Mouse (Mus musculus) forebrain, embryonic 15.5 days (tissue): ENCODE results near the gene Midn. TPM values are rescaled to one million over a fixed set of nuclear protein-coding genes. Genes with fewer than 3 reads are reported as not detected.

Source experiments
- ATAC-seq: fragments of 200-750 bp; cut with Nextera tagmentation; replicated peaks from 2 replicates; pipeline ENCODE4 v1.8.0; 2017; ENCODE audit warnings: mild to moderate bottlenecking, moderate TSS enrichment, moderate library complexity
- H3K27ac ChIP-seq: fragments of 300-500 bp; sonication (generic); replicated peaks from 2 replicates; pipeline ENCODE4 v1.5.1; 2015; ENCODE audit warnings: mild to moderate bottlenecking, inconsistent platforms
- H3K27me3 ChIP-seq: fragments of 300-500 bp; sonication (generic); 2 replicates; pipeline ENCODE4 v1.6.1; 2015; ENCODE audit warnings: inconsistent platforms
- H3K36me3 ChIP-seq: fragments of 300-500 bp; sonication (generic); 2 replicates; pipeline ENCODE4 v1.6.1; 2015; ENCODE audit warnings: mild to moderate bottlenecking, inconsistent platforms
- H3K4me1 ChIP-seq: fragments of 300-500 bp; sonication (generic); 2 replicates; pipeline ENCODE4 v1.6.1; 2015; ENCODE audit warnings: inconsistent platforms
- H3K4me2 ChIP-seq: fragments of 300-500 bp; sonication (generic); replicated peaks from 2 replicates; pipeline ENCODE4 v1.6.1; 2015; ENCODE audit warnings: mild to moderate bottlenecking, inconsistent platforms
- H3K4me3 ChIP-seq: fragments of 300-500 bp; sonication (generic); 2 replicates; pipeline ENCODE4 v1.5.1; 2015; ENCODE audit warnings: mild to moderate bottlenecking, inconsistent platforms
- H3K9ac ChIP-seq: fragments of 300-500 bp; sonication (generic); replicated peaks from 2 replicates; pipeline ENCODE4 v1.6.1; 2015; ENCODE audit warnings: mild to moderate bottlenecking, inconsistent platforms
- H3K9me3 ChIP-seq: fragments of 300-500 bp; sonication (generic); 2 replicates; pipeline ENCODE4 v1.6.1; 2016; ENCODE audit warnings: inconsistent platforms
- WGBS: fragments of 180-500 bp; shearing (Covaris S2); methylation state at CpG from one replicate; pipeline ENCODE4 v1.1.7; 2015; ENCODE audit warnings: mixed read lengths; 5-methylcytosine and 5-hydroxymethylcytosine counted together
- polyA plus RNA-seq: library from polyadenylated mRNA; unstranded; fragments of >200 nt; fragmentation: Nextera tagmentation; extraction: Ambion mirVana; gene quantifications from 2 replicates; pipeline ENCODE4 v1.2.1, GENCODE M21; 2015

The Midn gene
- polyA plus RNA-seq, 1 experiment from 2014 or later: 34.9 TPM

DNA sequence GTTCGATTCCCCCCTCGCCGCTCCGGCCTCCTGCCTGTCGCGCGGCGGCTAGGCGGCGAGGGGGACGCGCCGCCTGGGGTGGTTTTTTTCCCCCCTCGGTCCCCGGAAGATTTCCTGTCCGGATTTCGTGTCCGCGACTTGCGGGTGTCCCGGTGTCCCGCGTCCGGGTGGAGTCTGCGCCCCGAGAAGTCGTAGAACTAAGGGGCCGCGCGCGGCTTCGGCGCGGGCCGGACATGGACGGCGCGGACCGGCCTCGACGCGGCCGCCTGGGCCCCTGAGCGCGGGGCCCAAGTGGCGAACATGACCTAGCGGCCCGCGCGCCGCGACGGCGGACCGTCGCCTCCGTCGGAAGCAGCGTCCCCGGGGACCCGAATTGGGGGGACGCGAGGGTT, 32.1 kb upstream of the Midn start:
- H3K36me3 ChIP-seq: no peaks in the 10 kb centered on the region
- H3K27me3 ChIP-seq: no peaks in the 10 kb centered on the region
- H3K4me2 ChIP-seq: peak overlapping the region; percentile 88
- H3K9ac ChIP-seq: peak overlapping the region; percentile 77
- peak overlapping the region; percentile 68 for H3K4me3 ChIP-seq
- no peak for ATAC-seq
- no peaks in the 10 kb centered on the region for H3K9me3 ChIP-seq
- under 1% methylated on average over 63 of the region's 63 CpGs for WGBS
- peak overlapping the region; percentile 83 for H3K27ac ChIP-seq
- peaks cover 47% of the 10 kb centered on the region for H3K4me1 ChIP-seq

- Histone ChIP-seq H3K9ac (peak overlapping the region; percentile 77), H3K4me1 (peaks cover 47% of the 10 kb centered on the region), H3K9me3 (no peaks in the 10 kb centered on the region), H3K36me3 (no peaks in the 10 kb centered on the region), H3K4me3 (peak overlapping the region; percentile 68), H3K4me2 (peak overlapping the region; percentile 88), H3K27ac (peak overlapping the region; percentile 28; the same call in 1 of the 2 replicates), H3K27me3 (no peaks in the 10 kb centered on the region)
- under 1% methylated on average over 27 of the region's 27 CpGs for WGBS
- no peak for ATAC-seq
These were observed 31.5 kb upstream of the Midn start for GRCm38 (mm10) chr10:80116563-80116926.

DNA sequence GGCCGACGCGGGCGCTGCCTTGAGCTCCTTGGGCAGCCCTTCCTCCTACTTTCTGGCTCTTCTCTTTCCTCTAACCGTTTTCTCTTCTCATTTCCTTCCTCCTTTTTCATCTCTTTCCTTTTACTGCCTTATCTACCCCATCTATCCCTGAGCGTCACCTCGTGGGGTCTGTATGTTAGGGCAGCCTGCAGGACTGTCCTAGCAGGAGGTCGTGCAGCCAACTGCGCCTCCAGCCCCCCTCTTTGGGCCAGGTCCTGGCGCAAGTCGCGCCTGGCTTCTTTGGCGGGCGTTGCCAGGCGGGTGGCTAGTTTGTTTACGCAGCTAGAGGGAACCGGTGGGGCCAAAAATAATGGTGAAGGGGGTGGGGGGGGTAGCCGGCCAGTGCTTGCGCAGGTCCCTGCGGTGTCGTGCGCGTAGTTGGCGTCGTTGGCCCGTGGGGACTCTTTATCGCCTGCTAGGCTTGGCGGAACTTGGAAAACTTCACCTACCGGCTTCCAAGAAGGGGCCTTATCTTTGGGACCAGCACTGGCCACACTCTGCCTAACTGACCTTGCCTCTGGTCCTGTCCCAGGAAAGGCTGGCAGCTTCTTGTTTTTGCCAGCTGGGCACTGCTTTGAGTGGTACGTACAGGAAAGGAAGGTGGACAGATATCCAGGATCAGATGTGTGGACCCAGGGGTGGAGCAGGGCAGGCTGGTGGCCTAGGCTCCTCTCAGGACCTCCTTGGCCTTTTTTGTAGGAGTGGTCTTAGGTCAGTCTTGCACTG, 31.0 kb upstream of the Midn start:
- WGBS: 5% methylated on average over 30 of the region's 30 CpGs
- Histone ChIP-seq H3K27me3 (no peaks in the 10 kb centered on the region), H3K36me3 (0 out of 2 replicates have a peak, but pooled peaks cover 3% of the 10 kb centered on the region), H3K9me3 (no peaks in the 10 kb centered on the region), H3K4me1 (peaks cover 47% of the 10 kb centered on the region), H3K27ac (peak overlapping the region; percentile 28), H3K9ac (peak overlapping the region; percentile 77), H3K4me2 (peak overlapping the region; percentile 88), H3K4me3 (peak overlapping the region; percentile 68)
- no peak for ATAC-seq

DNA sequence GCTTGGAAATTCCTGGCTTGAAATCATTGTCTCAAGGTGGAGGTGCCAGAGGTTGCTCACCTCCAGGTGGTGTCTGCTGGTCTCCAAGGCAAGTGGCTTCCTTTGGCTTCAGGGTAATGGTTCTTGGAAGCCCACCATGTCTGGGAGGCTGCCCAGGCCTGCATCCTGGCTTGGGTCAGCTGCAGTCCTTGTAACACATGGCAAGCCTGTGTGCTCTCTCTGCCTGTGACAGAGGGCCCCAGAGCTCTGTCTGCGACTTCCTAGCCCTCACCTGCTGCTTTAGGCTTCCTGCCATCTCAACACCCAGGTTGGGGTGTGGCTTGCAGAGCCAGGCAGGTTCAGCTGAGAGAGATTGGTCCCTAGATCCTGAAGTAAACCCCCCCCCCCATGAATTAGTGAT, 30.3 kb upstream of the Midn start:
- no peaks in the 10 kb centered on the region for H3K27me3 ChIP-seq
- no peak for ATAC-seq
- H3K4me3 ChIP-seq: peak overlapping the region; percentile 68
- H3K27ac ChIP-seq: no peak overlapping the region; the same call in 1 of the 2 replicates
- peak overlapping the region; percentile 88 for H3K4me2 ChIP-seq
- 69% methylated on average over 1 of the region's 1 CpGs for WGBS
- H3K36me3 ChIP-seq: 0 out of 2 replicates have a peak, but pooled peaks cover 3% of the 10 kb centered on the region
- no peaks in the 10 kb centered on the region for H3K9me3 ChIP-seq
- peak overlapping the region; percentile 77 for H3K9ac ChIP-seq
- peaks cover 47% of the 10 kb centered on the region for H3K4me1 ChIP-seq

- no peaks in the 10 kb centered on the region for H3K9me3 ChIP-seq
- peak overlapping the region; percentile 68 for H3K4me3 ChIP-seq
- H3K27ac ChIP-seq: peak overlapping the region; percentile 33; the same call in 1 of the 2 replicates
- H3K36me3 ChIP-seq: 0 out of 2 replicates have a peak, but pooled peaks cover 3% of the 10 kb centered on the region
- H3K4me1 ChIP-seq: peaks cover 47% of the 10 kb centered on the region
- WGBS: 43% methylated on average over 6 of the region's 6 CpGs
- no peaks in the 10 kb centered on the region for H3K27me3 ChIP-seq
- H3K4me2 ChIP-seq: peak overlapping the region; percentile 88
- ATAC-seq: no peak
- H3K9ac ChIP-seq: 0 out of 2 replicates have a peak overlapping the region, but pooled peaks have one; percentile 77
These were observed 29.5 kb upstream of the Midn start for GRCm38 (mm10) chr10:80118552-80118951.

DNA sequence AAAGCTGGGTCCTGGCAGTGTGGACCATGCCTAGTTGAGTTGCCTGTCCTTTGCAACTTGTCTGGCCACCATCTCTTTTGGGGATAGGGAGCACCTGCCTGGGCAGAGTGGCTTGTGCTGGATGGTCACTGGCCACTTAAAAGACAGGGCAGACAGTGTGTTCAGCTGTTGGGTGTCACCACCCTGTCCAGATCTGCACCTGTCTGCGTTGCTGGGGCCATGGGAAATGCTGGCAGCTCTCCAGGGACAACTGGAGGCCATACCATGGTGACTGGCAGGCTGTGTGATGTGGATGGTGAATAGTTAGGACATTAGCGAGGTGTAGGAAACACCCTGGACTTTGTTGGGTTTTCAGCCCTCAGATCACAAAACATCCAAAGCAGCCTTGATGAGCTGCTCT, 27.9 kb upstream of the Midn start:
- no peak for ATAC-seq
- Histone ChIP-seq H3K9ac (no peak overlapping the region), H3K27me3 (no peaks in the 10 kb centered on the region), H3K27ac (no peak overlapping the region), H3K9me3 (no peaks in the 10 kb centered on the region), H3K4me1 (peaks cover 39% of the 10 kb centered on the region), H3K36me3 (peaks cover 5% of the 10 kb centered on the region; the same call in 1 of the 2 replicates), H3K4me2 (no peak overlapping the region), H3K4me3 (no peak overlapping the region)
- 62% methylated on average over 2 of the region's 2 CpGs for WGBS

GRCm38 (mm10) chr10:80121639-80122038, 26.4 kb upstream of the Midn start:
- peaks cover 37% of the 10 kb centered on the region for H3K4me1 ChIP-seq
- H3K9me3 ChIP-seq: no peaks in the 10 kb centered on the region
- H3K36me3 ChIP-seq: peaks cover 17% of the 10 kb centered on the region
- 97% methylated on average over 2 of the region's 2 CpGs for WGBS
- no peak overlapping the region for H3K27ac ChIP-seq
- no peaks in the 10 kb centered on the region for H3K27me3 ChIP-seq
- no peak overlapping the region for H3K4me2 ChIP-seq
- H3K9ac ChIP-seq: no peak overlapping the region
- no peak for ATAC-seq
- no peak overlapping the region for H3K4me3 ChIP-seq

DNA sequence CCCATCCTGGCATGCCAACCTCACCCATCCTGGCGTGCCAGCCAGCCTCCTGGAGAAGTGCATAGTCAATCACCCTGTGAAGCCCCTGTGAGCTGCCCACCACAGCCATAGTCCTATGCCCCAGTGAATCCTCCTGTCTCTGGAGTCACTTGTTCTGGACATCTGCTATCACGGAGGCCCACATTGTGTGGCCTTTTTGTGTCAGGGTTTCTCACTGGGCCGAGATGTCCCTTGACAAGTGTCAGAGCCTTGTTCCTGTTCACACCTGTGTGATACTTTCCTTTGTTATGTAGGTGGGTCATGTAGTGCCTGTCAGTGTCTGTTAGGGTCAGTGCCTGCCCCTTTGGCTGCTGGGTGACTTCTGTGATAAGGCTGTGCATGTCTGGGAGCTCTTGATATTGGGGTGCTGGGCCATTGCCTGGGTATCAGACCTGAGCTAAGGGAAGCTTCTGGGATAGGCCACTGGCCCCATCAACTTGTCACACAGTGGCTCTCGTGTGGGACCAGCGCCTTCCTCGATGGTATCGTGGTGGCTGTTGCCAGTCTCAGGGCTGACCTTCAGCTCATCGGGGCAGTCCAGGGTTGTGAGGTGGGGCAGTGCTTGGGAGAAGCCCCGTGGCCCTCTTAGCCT, 24.0 kb upstream of the Midn start:
- Histone ChIP-seq H3K27ac (no peak overlapping the region), H3K9me3 (no peaks in the 10 kb centered on the region), H3K9ac (no peak overlapping the region), H3K4me2 (no peak overlapping the region), H3K36me3 (peaks cover 41% of the 10 kb centered on the region), H3K4me1 (peaks cover 13% of the 10 kb centered on the region), H3K4me3 (no peak overlapping the region), H3K27me3 (no peaks in the 10 kb centered on the region)
- no peak for ATAC-seq
- WGBS: 95% methylated on average over 9 of the region's 9 CpGs

- Histone ChIP-seq H3K4me3 (no peak overlapping the region), H3K4me2 (no peak overlapping the region), H3K36me3 (peaks cover 75% of the 10 kb centered on the region), H3K4me1 (peaks cover 15% of the 10 kb centered on the region), H3K27ac (no peak overlapping the region), H3K9me3 (no peaks in the 10 kb centered on the region), H3K27me3 (no peaks in the 10 kb centered on the region), H3K9ac (no peak overlapping the region)
- WGBS: 93% methylated on average over 8 of the region's 8 CpGs
- ATAC-seq: no peak
These were observed 20.2 kb upstream of the Midn start for GRCm38 (mm10) chr10:80127920-80128319.

DNA sequence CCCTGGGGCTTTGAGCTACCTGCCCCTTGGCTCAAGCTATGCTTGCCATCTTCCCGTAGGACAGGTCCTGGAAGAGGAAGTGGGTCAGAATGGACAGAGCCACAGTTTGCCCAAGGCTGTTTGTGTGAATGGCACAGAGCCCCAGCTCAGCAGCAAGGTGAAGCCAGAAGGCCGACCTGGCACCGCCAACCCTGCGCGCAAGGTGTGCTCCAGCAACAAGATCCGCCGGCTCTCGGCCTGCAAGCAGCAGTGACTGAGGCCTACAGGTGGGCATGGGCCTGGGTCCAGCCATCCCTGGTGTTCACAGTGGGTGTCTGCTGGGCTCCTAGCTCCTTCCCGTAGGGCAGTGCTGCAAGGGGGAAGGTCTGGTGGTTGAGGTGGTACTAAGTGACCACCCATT, 18.2 kb upstream of the Midn start:
- no peak overlapping the region for H3K27ac ChIP-seq
- WGBS: 92% methylated on average over 9 of the region's 9 CpGs
- H3K9ac ChIP-seq: no peak overlapping the region
- H3K4me1 ChIP-seq: peaks cover 21% of the 10 kb centered on the region
- no peak overlapping the region for H3K4me3 ChIP-seq
- no peaks in the 10 kb centered on the region for H3K9me3 ChIP-seq
- H3K27me3 ChIP-seq: no peaks in the 10 kb centered on the region
- peaks cover 92% of the 10 kb centered on the region for H3K36me3 ChIP-seq
- ATAC-seq: no peak
- H3K4me2 ChIP-seq: no peak overlapping the region

GRCm38 (mm10) chr10:80130403-80131031, 17.6 kb upstream of the Midn start:
- Histone ChIP-seq H3K4me3 (no peak overlapping the region), H3K9me3 (no peaks in the 10 kb centered on the region), H3K27ac (0 out of 2 replicates have a peak overlapping the region, but pooled peaks have one; percentile 16), H3K27me3 (no peaks in the 10 kb centered on the region), H3K4me1 (peaks cover 21% of the 10 kb centered on the region), H3K4me2 (no peak overlapping the region), H3K9ac (no peak overlapping the region), H3K36me3 (peaks cover 89% of the 10 kb centered on the region)
- 85% methylated on average over 18 of the region's 18 CpGs for WGBS
- ATAC-seq: no peak
